Mouse (Mus musculus) stomach, adult 2 months (tissue): ENCODE measurements around the gene Alk. TPM values are rescaled to one million over a fixed set of nuclear protein-coding genes. Genes with fewer than 3 reads are reported as not detected.

ENCODE experiments used
- polyA plus RNA-seq: library from polyadenylated mRNA; depleted of rRNA; stranded (reverse); fragments of >200 nt; gene quantifications from 2 replicates; pipeline ENCODE4 v1.2.3, GENCODE M21; 2012; rRNA removed

Alk gene
- polyA plus RNA-seq, result 0.01 and 0.14 TPM in 2 replicates

DNA sequence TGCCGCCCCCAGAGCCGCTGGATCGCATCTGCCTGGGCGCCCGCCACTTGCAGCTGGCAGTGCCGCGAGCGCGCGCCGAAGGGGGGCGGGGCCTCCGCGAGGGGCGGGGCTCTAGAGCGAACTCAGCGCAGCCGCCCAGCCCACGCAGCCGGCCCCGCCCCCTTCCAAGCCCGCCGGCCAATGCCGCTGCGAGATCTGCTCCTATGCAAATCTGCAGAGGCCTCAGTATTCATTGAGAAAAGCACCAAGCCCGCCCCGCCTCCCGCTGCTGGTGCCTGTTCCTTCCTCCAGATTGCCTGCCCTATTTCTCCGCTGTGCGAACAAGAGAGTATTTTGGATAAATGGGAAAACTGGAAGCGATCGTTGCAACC is at the start of gene Alk:
Gene Alk, minus strand, starts transcription at position 18 of the 371 bp plus-strand sequence.

Other genes starting within 250 kb of the Alk start
- gene Ypel5, start 231.8 kb upstream of the Alk start, polyA plus RNA-seq, result 4.2 and 4.3 TPM in 2 replicates